Mouse (Mus musculus) monocyte, adult 59 days (primary cell): ENCODE measurements around the gene C330021F23Rik. TPM values are rescaled to one million over a fixed set of nuclear protein-coding genes. Genes with fewer than 3 reads are reported as not detected.

Experiments
- total RNA-seq, 2 experiments: library from RNA; stranded (reverse); gene quantifications; one replicate each; pipeline ENCODE4 v1.2.4; 2023

The C330021F23Rik gene
- total RNA-seq, result not detected

GRCm38 (mm10) chr8:3567641-3568371 is at the start of gene C330021F23Rik:
Gene C330021F23Rik (plus strand): TSS chr8:3567990.

GRCm38 (mm10) chr8:3586993-3587390 is 19.2 kb downstream of the C330021F23Rik start, which contains the start of gene Camsap3:
Gene Camsap3 (plus strand): TSS chr8:3587293.

GRCm38 (mm10) chr8:3621199-3621970 is 53.6 kb downstream of the C330021F23Rik start, which contains the start of the genes Xab2 and Pet100:
Gene Xab2 (minus strand): TSS chr8:3621316.
Gene Pet100 (plus strand): TSS chr8:3621548.

GRCm38 (mm10) chr8:3625445-3625844 is 57.7 kb downstream of the C330021F23Rik start, which contains the start of gene Pcp2:
Gene Pcp2 (minus strand): TSS chr8:3625545.

GRCm38 (mm10) chr8:3630647-3631477 is 63.1 kb downstream of the C330021F23Rik start, which contains the start of gene Stxbp2:
Gene Stxbp2 (plus strand): TSS chr8:3630955.

Other genes starting within 250 kb of the C330021F23Rik start
- gene A430078G23Rik, start 214.6 kb upstream of the C330021F23Rik start, total RNA-seq, result 10 to 100 TPM; 64.5 to 66.6 TPM
- gene Arhgef18, start 175.0 kb upstream of the C330021F23Rik start, total RNA-seq, result 10 to 100 TPM; 79.7 to 86.1 TPM
- gene Pex11g, start 100.3 kb upstream of the C330021F23Rik start, total RNA-seq, result 1 to 10 TPM in 1 of 2 experiments, under 1 TPM in 1; 0.81 to 1.1 TPM
- gene Tex45, start 97.1 kb upstream of the C330021F23Rik start, total RNA-seq, result under 1 TPM; 0.63 to 0.70 TPM
- gene Zfp358, start 74.9 kb upstream of the C330021F23Rik start, total RNA-seq, result 1 to 10 TPM; 8.4 to 8.7 TPM
- 10 to 100 TPM; 65.5 to 69.3 TPM for gene Mcoln1, start 67.5 kb upstream of the C330021F23Rik start, total RNA-seq
- gene Pnpla6, start 52.6 kb upstream of the C330021F23Rik start, total RNA-seq, result 10 to 100 TPM; 42.9 to 43.1 TPM
- not detected for gene Camsap3, start 19.3 kb downstream of the C330021F23Rik start, total RNA-seq
- gene Xab2, start 53.3 kb downstream of the C330021F23Rik start, total RNA-seq, result 10 to 100 TPM; 61.5 to 63.3 TPM
- 10 to 100 TPM; 79.3 to 83.8 TPM for gene Pet100, start 53.6 kb downstream of the C330021F23Rik start, total RNA-seq
- gene Pcp2, start 57.6 kb downstream of the C330021F23Rik start, total RNA-seq, result not detected
- 100 to 1,000 TPM; 245 to 265 TPM for gene Stxbp2, start 63.0 kb downstream of the C330021F23Rik start, total RNA-seq
- not detected for gene Retn, start 87.8 kb downstream of the C330021F23Rik start, total RNA-seq
- gene Mcemp1, start 97.8 kb downstream of the C330021F23Rik start, total RNA-seq, result 10 to 100 TPM; 86.1 to 99.6 TPM
- gene Fcor, start 104.4 kb downstream of the C330021F23Rik start, total RNA-seq, result 1 to 10 TPM; 3.6 to 6.1 TPM
- gene Trappc5, start 108.3 kb downstream of the C330021F23Rik start, total RNA-seq, result 10 to 100 TPM; 17.4 to 18.4 TPM
- gene Fcer2a, start 126.2 kb downstream of the C330021F23Rik start, total RNA-seq, result 1 to 10 TPM in 1 of 2 experiments, under 1 TPM in 1; 0.61 to 1.9 TPM
- 1 to 10 TPM in 1 of 2 experiments, under 1 TPM in 1; 0.79 to 1.0 TPM for gene Clec4g, start 152.7 kb downstream of the C330021F23Rik start, total RNA-seq
- 100 to 1,000 TPM in 1 of 2 experiments, 10 to 100 TPM in 1; 87.7 to 109 TPM for gene Cd209a, start 181.0 kb downstream of the C330021F23Rik start, total RNA-seq